Mouse (Mus musculus): ENCODE results near the gene Gm49333.

Gene Gm49333

GRCm38 (mm10) chr16:20692241-20692965 is 81.0 kb downstream of the Gm49333 start:
- DNase-seq: no peak

- peak; percentile 89 for DNase-seq
Measured at GRCm38 (mm10) chr16:20693111-20693701, 81.8 kb downstream of the Gm49333 start, which contains the start of gene Fam131a. Gene Fam131a, plus strand, starts transcription at chr16:20693241.

- no peak for DNase-seq
Measured at GRCm38 (mm10) chr16:20694781-20695180, 83.4 kb downstream of the Gm49333 start.
